8 mouse cellular contexts compared by ENCODE assay signal in the genomic region with DNA sequence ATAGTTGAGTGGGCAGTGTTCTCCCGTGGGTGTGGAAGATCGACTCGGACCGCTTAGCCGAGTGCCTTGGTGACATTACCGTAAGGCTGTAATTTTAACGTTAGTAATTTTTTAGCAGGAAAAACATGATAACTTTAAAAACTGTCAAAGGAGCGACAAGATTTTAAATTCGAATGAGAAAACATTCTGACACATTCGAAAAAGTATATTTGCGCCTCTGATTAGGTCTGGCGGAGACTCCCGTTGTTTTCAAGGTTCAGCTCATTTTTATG. TPM values are rescaled to one million over a fixed set of nuclear protein-coding genes. Genes with fewer than 3 reads are reported as not detected.
DNase-seq lines count a peak whose midpoint lies in the region; ATAC-seq and TF ChIP-seq lines count a peak whose summit lies in the region.

No protein-coding gene starts in this region.

- peaks cover 14% of the 10 kb centered on the region for H3K36me3 ChIP-seq in heart, embryonic 12.5 days
- H3K36me3 ChIP-seq in E14TG2a.4 (ENCODE audit: insufficient read depth, low read length): peaks cover 21% of the 10 kb centered on the region
- H3K36me3 ChIP-seq in forebrain, embryonic 15.5 days: peaks cover 6% of the 10 kb centered on the region
- peaks cover 5% of the 10 kb centered on the region for H3K36me3 ChIP-seq in liver, embryonic 16.5 days (ENCODE audit: control insufficient read depth, insufficient read depth)

- no peak for DNase-seq in heart, postnatal 36 days
- no peak for DNase-seq in adrenal gland, postnatal 10 days
- DNase-seq in gastrocnemius, postnatal 10 days: no peak
- DNase-seq in thymus, postnatal 25 days: no peak

- WGBS in heart, embryonic 12.5 days: 3% methylated on average over 13 of the region's 13 CpGs
- 4% methylated on average over 13 of the region's 13 CpGs for WGBS in forebrain, embryonic 15.5 days
- 2% methylated on average over 13 of the region's 13 CpGs for WGBS in liver, embryonic 16.5 days (ENCODE audit: insufficient replicate concordance)

- no peaks in the 10 kb centered on the region for H3K27me3 ChIP-seq in heart, embryonic 12.5 days (replicated peaks)
- H3K27me3 ChIP-seq in E14TG2a.4 (ENCODE audit: insufficient read depth, low read length): peaks cover 38% of the 10 kb centered on the region
- H3K27me3 ChIP-seq in forebrain, embryonic 15.5 days: no peaks in the 10 kb centered on the region
- H3K27me3 ChIP-seq in liver, embryonic 16.5 days (ENCODE audit: control insufficient read depth, insufficient read depth, low read depth, low read length): peaks cover 33% of the 10 kb centered on the region

- H3K4me1 ChIP-seq in heart, embryonic 12.5 days (replicated peaks): peaks cover 32% of the 10 kb centered on the region
- peaks cover 68% of the 10 kb centered on the region for H3K4me1 ChIP-seq in E14TG2a.4 (replicated peaks; ENCODE audit: low read depth, low read length)
- H3K4me1 ChIP-seq in forebrain, embryonic 15.5 days: peaks cover 29% of the 10 kb centered on the region
- H3K4me1 ChIP-seq in liver, embryonic 16.5 days (ENCODE audit: control insufficient read depth, low read depth, low read length): peaks cover 32% of the 10 kb centered on the region

- TF ChIP-seq CTCF in E14TG2a.4 (conservative IDR thresholded peaks at IDR 0.05; ENCODE audit: low read length): no peak

- ATAC-seq in heart, embryonic 12.5 days (ENCODE audit: insufficient number of reproducible peaks, low FRiP score): no peak
- no peak for ATAC-seq in forebrain, embryonic 15.5 days (replicated peaks)
- no peak for ATAC-seq in liver, embryonic 16.5 days (ENCODE audit: low read depth)

- H3K9me3 ChIP-seq in heart, embryonic 12.5 days (replicated peaks): no peaks in the 10 kb centered on the region
- no peaks in the 10 kb centered on the region for H3K9me3 ChIP-seq in E14TG2a.4 (ENCODE audit: low read length)
- no peaks in the 10 kb centered on the region for H3K9me3 ChIP-seq in forebrain, embryonic 15.5 days
- H3K9me3 ChIP-seq in liver, embryonic 16.5 days (replicated peaks; ENCODE audit: control insufficient read depth, low read length): no peaks in the 10 kb centered on the region

- intact Hi-C loops in heart, postnatal 36 days (cut with DNase I): loop anchor here (1.0 kb wide), 1 partner anchor 11 kb away; a partner anchor contains a TSS

- peak overlapping the region; percentile 85 for H3K9ac ChIP-seq in heart, embryonic 12.5 days
- peak overlapping the region; percentile 70 for H3K9ac ChIP-seq in forebrain, embryonic 15.5 days (replicated peaks)
- H3K9ac ChIP-seq in liver, embryonic 16.5 days (ENCODE audit: low read depth, low read length): peak overlapping the region; percentile 95

- peak overlapping the region; percentile 90 for H3K27ac ChIP-seq in heart, embryonic 12.5 days (ENCODE audit: poor library complexity, severe bottlenecking)
- peak overlapping the region; percentile 90 for H3K27ac ChIP-seq in forebrain, embryonic 15.5 days (replicated peaks)
- peak overlapping the region; percentile 97 for H3K27ac ChIP-seq in liver, embryonic 16.5 days (ENCODE audit: low read length)

- H3K4me2 ChIP-seq in heart, embryonic 12.5 days: peak overlapping the region; percentile 67
- H3K4me2 ChIP-seq in forebrain, embryonic 15.5 days (replicated peaks): peak overlapping the region; percentile 57
- peak overlapping the region; percentile 63 for H3K4me2 ChIP-seq in liver, embryonic 16.5 days (ENCODE audit: low read depth, low read length)

- H3K4me3 ChIP-seq in heart, embryonic 12.5 days: peak overlapping the region; percentile 99
- peak overlapping the region; percentile 86 for H3K4me3 ChIP-seq in E14TG2a.4 (replicated peaks; ENCODE audit: low read length)
- H3K4me3 ChIP-seq in forebrain, embryonic 15.5 days: peak overlapping the region; percentile 99
- H3K4me3 ChIP-seq in liver, embryonic 16.5 days (ENCODE audit: low read depth, low read length): peak overlapping the region; percentile 92

RNA-seq across cellular contexts. Expression of a gene that starts 0.8 kb away (rescaled TPM):
- 26.7 and 27.0 TPM in 2 replicates for polyA plus RNA-seq in heart, embryonic 12.5 days (2016; fragmentation: Nextera tagmentation; extraction: Ambion mirVana)
- total RNA-seq in heart, postnatal 36 days (2021): 1 to 10 TPM; 6.4 to 7.0 TPM
- polyA plus RNA-seq in forebrain, embryonic 15.5 days (2015; fragmentation: Nextera tagmentation; extraction: Ambion mirVana): 19.5 and 21.8 TPM in 2 replicates
- 4.1 and 4.5 TPM in 2 replicates for polyA plus RNA-seq in liver, embryonic 16.5 days (2015; fragmentation: Nextera tagmentation; extraction: Ambion mirVana)
- total RNA-seq in adrenal gland, postnatal 10 days (2021): 10 to 100 TPM; 16.4 to 17.8 TPM
- 1 to 10 TPM; 6.5 to 9.5 TPM for total RNA-seq in gastrocnemius, postnatal 10 days (2021)

RNA-seq across cellular contexts. Expression of a gene that starts 8.1 kb away (rescaled TPM):
- 25.2 and 26.6 TPM in 2 replicates for polyA plus RNA-seq in heart, embryonic 12.5 days (2016; fragmentation: Nextera tagmentation; extraction: Ambion mirVana)
- total RNA-seq in heart, postnatal 36 days (2021): 10 to 100 TPM; 12.8 to 12.9 TPM
- polyA plus RNA-seq in forebrain, embryonic 15.5 days (2015; fragmentation: Nextera tagmentation; extraction: Ambion mirVana): 41.4 and 41.6 TPM in 2 replicates
- 5.9 and 7.1 TPM in 2 replicates for polyA plus RNA-seq in liver, embryonic 16.5 days (2015; fragmentation: Nextera tagmentation; extraction: Ambion mirVana)
- 10 to 100 TPM; 15.3 to 27.0 TPM for total RNA-seq in adrenal gland, postnatal 10 days (2021)
- total RNA-seq in gastrocnemius, postnatal 10 days (2021): 10 to 100 TPM; 34.1 to 34.4 TPM

RNA-seq across cellular contexts. Expression of a gene that starts 11.7 kb away (rescaled TPM):
- polyA plus RNA-seq in heart, embryonic 12.5 days (2016; fragmentation: Nextera tagmentation; extraction: Ambion mirVana): 41.0 and 41.4 TPM in 2 replicates
- 10 to 100 TPM; 86.2 to 91.5 TPM for total RNA-seq in heart, postnatal 36 days (2021)
- 3.0 and 3.5 TPM in 2 replicates for polyA plus RNA-seq in forebrain, embryonic 15.5 days (2015; fragmentation: Nextera tagmentation; extraction: Ambion mirVana)
- polyA plus RNA-seq in liver, embryonic 16.5 days (2015; fragmentation: Nextera tagmentation; extraction: Ambion mirVana): 3.8 and 4.6 TPM in 2 replicates
- 10 to 100 TPM; 17.8 to 21.4 TPM for total RNA-seq in adrenal gland, postnatal 10 days (2021)
- 10 to 100 TPM; 28.9 to 29.3 TPM for total RNA-seq in gastrocnemius, postnatal 10 days (2021)

RNA-seq across cellular contexts. Expression of a gene that starts 30.6 kb away (rescaled TPM):
- polyA plus RNA-seq in heart, embryonic 12.5 days (2016; fragmentation: Nextera tagmentation; extraction: Ambion mirVana): 13.9 and 15.1 TPM in 2 replicates
- total RNA-seq in heart, postnatal 36 days (2021): 1 to 10 TPM; 3.5 to 4.4 TPM
- 18.0 and 21.5 TPM in 2 replicates for polyA plus RNA-seq in forebrain, embryonic 15.5 days (2015; fragmentation: Nextera tagmentation; extraction: Ambion mirVana)
- 8.0 and 11.1 TPM in 2 replicates for polyA plus RNA-seq in liver, embryonic 16.5 days (2015; fragmentation: Nextera tagmentation; extraction: Ambion mirVana)
- total RNA-seq in adrenal gland, postnatal 10 days (2021): 1 to 10 TPM; 7.2 to 9.6 TPM
- total RNA-seq in gastrocnemius, postnatal 10 days (2021): 1 to 10 TPM; 3.2 to 4.7 TPM

RNA-seq across cellular contexts. Expression of a gene that starts 41.5 kb away (rescaled TPM):
- polyA plus RNA-seq in heart, embryonic 12.5 days (2016; fragmentation: Nextera tagmentation; extraction: Ambion mirVana): 0.06 and 0.13 TPM in 2 replicates
- not detected for total RNA-seq in heart, postnatal 36 days (2021)
- polyA plus RNA-seq in forebrain, embryonic 15.5 days (2015; fragmentation: Nextera tagmentation; extraction: Ambion mirVana): 1.5 TPM in 2 replicates
- polyA plus RNA-seq in liver, embryonic 16.5 days (2015; fragmentation: Nextera tagmentation; extraction: Ambion mirVana): 0.11 and 0.12 TPM in 2 replicates
- total RNA-seq in adrenal gland, postnatal 10 days (2021): not detected
- 1 to 10 TPM; 1.1 to 1.3 TPM for total RNA-seq in gastrocnemius, postnatal 10 days (2021)
